23 mouse cellular contexts compared by ENCODE assay signal in the genomic region with DNA sequence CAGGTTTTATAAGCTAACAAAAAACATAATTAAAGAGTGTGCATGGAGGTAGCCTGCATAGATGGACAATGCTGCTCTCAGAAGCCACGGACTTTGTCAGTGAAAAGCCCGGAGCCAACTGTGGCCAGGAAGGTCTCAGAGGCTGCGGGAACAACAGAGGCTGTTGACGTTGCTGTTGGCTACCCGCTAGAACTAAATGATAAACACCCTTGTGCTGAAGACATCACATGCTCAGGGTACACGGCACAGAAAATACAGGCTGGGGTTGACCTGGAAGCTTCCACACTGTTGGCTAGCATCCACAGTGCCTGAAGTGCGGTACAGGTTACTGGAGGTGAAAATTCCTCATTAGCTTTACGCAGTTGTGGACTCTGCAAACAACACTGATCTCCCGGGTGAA. TPM values are rescaled to one million over a fixed set of nuclear protein-coding genes. Genes with fewer than 3 reads are reported as not detected.
DNase-seq lines count a peak whose midpoint lies in the region; ATAC-seq and TF ChIP-seq lines count a peak whose summit lies in the region.
"Had no signal": no experiment of that assay in that cellular context is flagged by ENCODE, and none has a peak within 500 bp of the region (broad histone marks: within the 10 kb centered on the region; RNA-seq: fewer than 3 reads in every experiment).

No protein-coding gene starts in this region.

- no peaks in the 10 kb centered on the region for H3K9me3 ChIP-seq in kidney, embryonic 15.5 days (replicated peaks)
- H3K9me3 ChIP-seq: embryonic facial prominence, embryonic 15.5 days; forebrain, embryonic 10.5 days; heart, embryonic 15.5 days; hindbrain, embryonic 12.5 days had no signal

- intact Hi-C loops in heart, postnatal 25 days (cut with DNase I), result no loop called here

- no peaks in the 10 kb centered on the region; the same call in 1 of the 2 replicates for H3K4me1 ChIP-seq in kidney, adult 2 months (ENCODE audit: control insufficient read depth, insufficient read depth, low read length)
- 0 out of 2 replicates have a peak, but pooled peaks cover 2% of the 10 kb centered on the region for H3K4me1 ChIP-seq in kidney, embryonic 15.5 days
- H3K4me1 ChIP-seq: embryonic facial prominence, embryonic 15.5 days; forebrain, embryonic 10.5 days; heart, embryonic 15.5 days; hindbrain, embryonic 12.5 days had no signal

- TF ChIP-seq CTCF in kidney, adult 2 months (conservative IDR thresholded peaks at IDR 0.05; ENCODE audit: insufficient read depth, insufficient read length, low read depth, low read length), result no peak

- no peak overlapping the region for H3K4me2 ChIP-seq in kidney, embryonic 15.5 days
- H3K4me2 ChIP-seq: embryonic facial prominence, embryonic 15.5 days; heart, embryonic 15.5 days; hindbrain, embryonic 12.5 days had no signal

- DNase-seq in heart, adult 9 months (ENCODE audit: low spot score in 2 of 2), result peak; percentile 17 to 28
- DNase-seq in heart, postnatal 25 days (ENCODE audit: low spot score), result no peak
- peak; percentile 30 for DNase-seq in kidney, adult 2 months
- no peak for DNase-seq in kidney, postnatal 4 days
- DNase-seq in kidney, postnatal 25 days, result peak; percentile 27 to 46
- no peak for DNase-seq in Muller cell, postnatal 12 days (ENCODE audit: inconsistent ontology term)
- DNase-seq: adrenal gland, postnatal 10 days; cerebellum, adult 11 months; cerebellum, adult 8-10 months; cerebellum, postnatal 14 days; embryo, embryonic 11 days; gastrocnemius, adult 2 months; gastrocnemius, postnatal 25 days had no signal

- ATAC-seq in kidney, embryonic 15.5 days (replicated peaks; ENCODE audit: low FRiP score), result no peak; the same call in 1 of the 2 replicates
- ATAC-seq: forebrain, embryonic 14.5 days; hindbrain, embryonic 16.5 days; inflammation-experienced regulatory T-cells, adult 6 months had no signal

- H3K27me3 ChIP-seq in kidney, adult 2 months (replicated peaks; ENCODE audit: control insufficient read depth, insufficient read depth, low read length), result no peaks in the 10 kb centered on the region
- H3K27me3 ChIP-seq in kidney, embryonic 15.5 days, result no peaks in the 10 kb centered on the region
- H3K27me3 ChIP-seq: CH12.LX; embryonic facial prominence, embryonic 15.5 days; heart, embryonic 15.5 days; hindbrain, embryonic 12.5 days had no signal

- H3K4me3 ChIP-seq in kidney, adult 2 months (ENCODE audit: insufficient read depth, low read depth, low read length), result no peak overlapping the region
- no peak overlapping the region for H3K4me3 ChIP-seq in kidney, embryonic 15.5 days (replicated peaks)
- H3K4me3 ChIP-seq: embryonic facial prominence, embryonic 15.5 days; erythroblast, embryonic 14.5 days; forebrain, embryonic 10.5 days; gastrocnemius, adult 2 months; heart, embryonic 15.5 days; hindbrain, embryonic 12.5 days had no signal

- H3K36me3 ChIP-seq in kidney, adult 2 months (ENCODE audit: control insufficient read depth, insufficient read depth, low read length), result no peaks in the 10 kb centered on the region
- H3K36me3 ChIP-seq in kidney, embryonic 15.5 days, result no peaks in the 10 kb centered on the region
- H3K36me3 ChIP-seq: embryonic facial prominence, embryonic 15.5 days; forebrain, embryonic 10.5 days; heart, embryonic 15.5 days; hindbrain, embryonic 12.5 days had no signal

- TF ChIP-seq POLR2A in kidney, adult 2 months (IDR thresholded peaks at IDR 0.05; ENCODE audit: low read depth, low read length), result no peak

- H3K9ac ChIP-seq in kidney, embryonic 15.5 days, result no peak overlapping the region
- H3K9ac ChIP-seq: embryonic facial prominence, embryonic 15.5 days; heart, embryonic 15.5 days; hindbrain, embryonic 12.5 days had no signal

- H3K27ac ChIP-seq in kidney, adult 2 months (ENCODE audit: insufficient read depth, low read depth, low read length), result no peak overlapping the region
- no peak overlapping the region for H3K27ac ChIP-seq in kidney, embryonic 15.5 days
- H3K27ac ChIP-seq: embryonic facial prominence, embryonic 15.5 days; forebrain, embryonic 10.5 days; gastrocnemius, adult 2 months; heart, embryonic 15.5 days; hindbrain, embryonic 12.5 days had no signal

- WGBS in kidney, adult 2 months, result 30% methylated on average over 9 of the region's 9 CpGs
- WGBS in kidney, embryonic 15.5 days, result 71% methylated on average over 9 of the region's 9 CpGs

RNA-seq across cellular contexts. Expression of gene Usp38, which starts 43.6 kb away (rescaled TPM):
- 10 to 100 TPM; 17.2 to 18.3 TPM for total RNA-seq in heart, postnatal 25 days (2021)
- polyA plus RNA-seq in kidney, adult 2 months (2012; rRNA removed), result 6.4 and 7.4 TPM in 2 replicates
- polyA plus RNA-seq in kidney, embryonic 15.5 days (2015; fragmentation: Nextera tagmentation; extraction: Ambion mirVana), result 18.3 and 20.0 TPM in 2 replicates

Comparison
In these comparisons a context has a peak if more than half of its experiments do, and no peak if none do; other contexts are left out.
1. DNase-seq: peak in heart, adult 9 months (2 of 2), kidney, adult 2 months (single experiment) and kidney, postnatal 25 days (2 of 2); none in heart, postnatal 25 days (single experiment), kidney, postnatal 4 days (0 of 2) and Muller cell, postnatal 12 days (single experiment).